Mouse (Mus musculus): ENCODE data around the gene Olfr283.

DNA sequence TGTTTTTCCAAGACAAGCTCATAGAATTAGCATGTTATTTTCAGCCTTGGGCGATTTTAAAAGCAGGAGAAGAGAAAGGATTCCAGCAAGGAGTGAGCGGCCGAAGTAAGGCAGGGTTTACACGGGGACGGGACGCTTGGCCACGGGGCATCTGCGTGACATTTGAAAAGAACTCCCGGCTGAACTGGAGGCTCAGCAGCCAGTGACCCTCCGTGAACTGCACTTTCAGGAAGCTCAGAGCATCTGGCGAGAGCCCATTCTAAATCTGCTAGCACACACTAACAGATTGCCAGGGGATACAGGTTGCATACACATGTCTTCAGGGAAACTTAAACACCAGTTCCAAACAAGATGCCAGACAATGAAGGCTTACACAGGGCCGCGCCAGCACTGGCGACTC, 43.6 kb upstream of the Olfr283 start:
- no peak for TF ChIP-seq GATA1 (IDR thresholded peaks at IDR 0.05; ENCODE audit: borderline replicate concordance, low read length)
- no peak for TF ChIP-seq FLI1 (IDR thresholded peaks at IDR 0.05; ENCODE audit: low read length)

All from megakaryocyte, embryonic 14.5 days (primary cell).